Mouse (Mus musculus) bone marrow, adult 2 months (tissue): ENCODE data around the gene Rplp2.

Experiments
- CTCF ChIP-seq: fragments of 200-500 bp; IDR thresholded peaks from 2 replicates; pipeline ENCODE4 v1.5.1; 2011; ENCODE audit warnings: low read length, control low read depth; ENCODE audit not compliant: control insufficient read depth, insufficient read depth
- POLR2A ChIP-seq: fragments of 200-500 bp; IDR thresholded peaks from 2 replicates; pipeline ENCODE4 v1.6.1; 2011; ENCODE audit warnings: low read depth, mild to moderate bottlenecking, control low read depth, low read length, borderline replicate concordance; ENCODE audit not compliant: control insufficient read depth

- TF ChIP-seq POLR2A (no peak), CTCF (no peak)
Observed at GRCm38 (mm10) chr7:141497600-141497999, 50.4 kb downstream of the Rplp2 start.
